Mouse (Mus musculus): Measurements from ENCODE around the gene Casc3.

DNA sequence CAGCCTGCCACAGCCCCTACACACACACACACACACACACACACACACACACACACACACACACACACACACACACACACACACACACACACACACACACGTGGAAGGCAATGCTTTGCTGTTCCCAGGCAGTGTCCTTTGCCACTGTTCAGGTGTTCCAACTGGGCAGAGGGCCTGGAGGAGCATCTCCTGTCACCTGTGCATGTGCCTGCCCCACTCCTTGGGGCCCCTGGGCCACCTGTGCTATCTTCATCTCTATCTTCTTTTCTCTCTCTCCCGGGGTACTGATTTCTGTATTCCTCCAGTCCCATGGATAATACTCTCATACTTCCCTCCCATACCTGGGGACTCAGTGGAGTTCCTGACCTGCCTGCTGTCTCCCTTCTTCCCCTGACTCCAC is 38.4 kb upstream of the Casc3 start:
- TF ChIP-seq EP300 (optimal IDR thresholded peaks at IDR 0.05) (no peak), CTCF (IDR thresholded peaks at IDR 0.05; ENCODE audit: low read depth) (no peak)
